Mouse (Mus musculus): ENCODE data around the gene Gm49776. TPM values are rescaled to one million over a fixed set of nuclear protein-coding genes. Genes with fewer than 3 reads are reported as not detected.

The Gm49776 gene
- polyA plus RNA-seq (2017; shearing (Covaris generic)), result not detected

DNA sequence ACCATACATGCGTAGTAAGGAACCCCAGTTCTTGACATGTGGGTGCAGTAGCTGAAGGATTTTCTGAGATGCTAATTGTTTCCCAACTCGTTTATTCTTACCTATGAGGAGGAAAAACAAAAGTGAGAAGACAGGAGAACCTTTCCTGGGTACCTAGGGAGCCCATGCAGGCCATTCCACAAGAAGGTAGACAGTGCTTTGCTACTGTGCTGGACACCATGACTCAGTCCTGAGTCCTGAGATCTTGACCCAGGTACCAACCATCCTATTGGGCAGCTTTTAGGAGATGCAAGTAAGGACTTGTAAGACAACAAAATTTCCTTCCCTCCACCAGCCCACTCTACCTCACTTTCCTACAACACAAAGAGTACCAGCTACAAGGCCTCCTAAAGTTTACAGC is at the start of gene Gm49776:
Gene Gm49776 (minus strand): TSS at position 101 of the 400 bp plus-strand sequence.

DNA sequence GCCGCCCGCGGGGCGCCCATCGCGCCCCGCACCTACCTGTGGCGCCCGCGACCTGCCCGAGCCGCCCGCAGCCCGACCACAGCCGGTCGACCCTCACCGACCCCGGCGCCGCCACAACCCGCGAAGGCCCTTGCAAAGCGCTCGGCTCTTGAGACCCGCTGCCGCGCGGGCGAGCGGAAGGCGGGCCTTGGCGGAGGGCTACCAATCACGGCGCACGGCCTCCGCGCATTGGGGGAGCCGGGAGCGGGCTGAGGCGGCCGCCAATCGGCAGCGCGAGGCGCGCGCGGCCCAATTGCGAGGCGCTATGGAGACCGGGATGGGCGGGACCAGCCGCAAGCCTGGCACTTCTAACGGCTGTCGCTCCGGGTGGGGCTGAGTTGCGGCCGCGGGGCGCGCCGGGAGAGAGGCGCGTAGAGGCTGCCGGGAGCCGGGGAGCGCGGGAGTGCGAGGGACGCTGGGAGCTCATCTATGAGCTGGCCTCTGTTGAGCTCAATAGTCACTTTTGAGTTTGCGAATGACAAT is 31.0 kb upstream of the Gm49776 start, which contains the start of gene Dgcr8:
Gene Dgcr8 (minus strand): TSS at position 180 of the 522 bp plus-strand sequence.

DNA sequence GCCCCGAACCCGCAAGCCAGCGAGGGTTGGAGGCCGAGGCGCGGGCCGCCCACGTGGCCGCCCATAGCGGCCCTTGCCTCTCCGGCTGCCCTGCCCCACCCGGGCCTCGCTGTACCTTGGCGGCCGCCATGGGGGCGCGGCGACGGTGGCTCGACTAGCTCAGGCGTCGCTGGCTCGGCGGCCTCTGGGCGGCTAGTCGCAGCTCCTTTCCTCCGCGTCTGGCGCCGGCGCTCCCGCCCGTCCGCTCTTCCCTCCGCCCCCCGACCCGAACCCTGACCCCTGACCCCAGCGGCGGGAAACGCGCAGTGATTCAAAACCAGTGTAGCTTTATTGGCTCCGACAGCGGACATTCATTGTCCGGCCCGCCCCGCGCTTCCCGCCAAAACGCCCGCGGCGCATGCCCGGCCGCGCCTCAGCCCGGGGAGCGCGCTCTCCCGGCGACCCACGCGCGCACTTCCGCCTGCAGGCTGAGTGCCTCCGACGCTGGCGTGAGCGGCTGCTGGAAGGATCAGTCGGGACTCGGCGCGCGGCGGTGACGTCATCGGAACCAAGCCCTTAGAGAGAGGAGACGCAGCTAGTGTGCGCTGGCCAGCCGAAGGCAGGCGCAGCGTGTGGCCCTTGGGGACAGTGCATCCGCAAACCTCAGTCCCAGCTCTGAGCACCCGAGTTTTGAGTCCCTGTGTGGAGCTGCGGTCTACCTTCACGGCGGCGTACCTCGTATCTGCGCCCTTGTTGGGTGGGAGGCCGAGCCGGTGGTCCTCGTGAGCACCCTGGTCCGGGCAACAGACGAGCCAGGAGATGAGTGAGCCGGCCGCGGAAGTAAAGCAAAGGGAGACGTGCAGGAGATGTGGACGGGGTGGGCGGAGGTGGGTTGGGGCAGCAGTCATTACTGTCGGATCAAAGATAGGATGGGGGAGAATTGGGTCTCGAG is 9.4 kb downstream of the Gm49776 start, which contains the start of the genes Trmt2a and Ranbp1:
Gene Trmt2a (plus strand): TSS at position 247 of the 931 bp plus-strand sequence.
Gene Ranbp1 (minus strand): TSS at position 300 of the 931 bp plus-strand sequence.

DNA sequence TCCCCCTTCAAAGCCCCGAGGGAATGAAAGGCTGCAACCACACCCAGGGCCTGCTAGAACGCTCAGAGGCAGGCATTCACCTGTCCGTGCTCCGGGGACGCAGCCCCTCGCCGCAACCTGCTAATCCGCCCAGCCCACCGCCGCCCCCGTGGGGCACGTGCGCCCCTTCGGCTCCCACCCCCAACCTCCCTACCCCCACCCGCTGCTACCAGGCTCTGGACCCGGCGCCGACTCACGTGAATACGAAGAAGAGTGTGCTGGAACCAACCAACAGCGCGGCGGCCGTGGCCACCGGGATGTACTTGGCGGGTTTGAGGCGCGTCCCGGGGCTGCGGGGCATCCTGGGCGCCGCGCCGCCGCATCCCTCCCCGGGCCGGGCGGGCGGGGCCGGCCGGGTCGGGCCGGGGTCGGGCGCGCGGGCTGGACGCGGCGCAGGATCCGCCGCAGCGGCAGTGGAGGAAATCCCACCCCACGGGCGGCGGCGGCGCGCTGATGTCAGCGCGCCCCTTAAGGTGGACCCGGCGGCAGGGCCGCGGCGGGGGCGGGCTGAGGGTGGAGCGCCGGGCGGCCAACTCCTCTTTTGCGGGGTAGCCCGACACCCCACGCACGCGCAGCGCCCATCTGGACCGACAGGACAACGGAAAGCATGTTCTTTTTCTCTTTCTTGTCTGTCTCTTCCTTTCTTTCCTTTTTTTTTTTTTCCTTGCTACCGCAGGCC is 23.3 kb downstream of the Gm49776 start, which contains the start of gene Zdhhc8:
Gene Zdhhc8 (minus strand): TSS at position 466 of the 718 bp plus-strand sequence.

DNA sequence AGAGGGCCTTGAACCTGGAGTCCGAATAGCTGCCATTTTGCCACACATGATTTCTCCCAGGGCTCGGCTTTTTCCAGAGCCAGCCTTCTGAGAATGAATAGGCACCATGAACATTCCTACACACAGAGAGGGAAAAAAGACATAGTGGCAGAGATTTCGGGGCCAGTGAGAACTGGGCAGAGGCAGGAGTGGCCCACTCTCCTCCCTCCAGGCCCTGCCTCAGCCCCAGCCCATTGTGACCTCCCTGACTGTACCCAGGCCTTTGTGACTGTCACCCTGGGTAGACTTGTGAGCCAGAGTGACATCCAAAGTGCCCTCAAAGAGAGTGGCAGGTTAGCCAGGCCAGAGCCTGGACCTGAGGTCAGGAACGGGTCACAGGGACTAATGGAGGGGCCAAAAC is 40.5 kb downstream of the Gm49776 start, which contains the start of gene Ccdc188:
Gene Ccdc188 (plus strand): TSS at position 301 of the 400 bp plus-strand sequence.

Other genes with a start within 250 kb of the Gm49776 start
- gene Dgcr6, start 205.5 kb downstream of the Gm49776 start, polyA plus RNA-seq (2017; shearing (Covaris generic)), result 8.4 TPM
- gene Prodh, start 168.1 kb downstream of the Gm49776 start, polyA plus RNA-seq (2017; shearing (Covaris generic)), result 0.40 TPM
- gene Rtn4r, start 130.7 kb downstream of the Gm49776 start, polyA plus RNA-seq (2017; shearing (Covaris generic)), result not detected
- not detected for gene Ccdc188, start 40.4 kb downstream of the Gm49776 start, polyA plus RNA-seq (2017; shearing (Covaris generic))
- 8.7 TPM for gene Zdhhc8, start 23.2 kb downstream of the Gm49776 start, polyA plus RNA-seq (2017; shearing (Covaris generic))
- 94.7 TPM for gene Trmt2a, start 9.6 kb downstream of the Gm49776 start, polyA plus RNA-seq (2017; shearing (Covaris generic))
- gene Ranbp1, start 9.6 kb downstream of the Gm49776 start, polyA plus RNA-seq (2017; shearing (Covaris generic)), result 159 TPM
- 11.0 TPM for gene Dgcr8, start 30.9 kb upstream of the Gm49776 start, polyA plus RNA-seq (2017; shearing (Covaris generic))
- 29.3 TPM for gene Tango2, start 89.8 kb upstream of the Gm49776 start, polyA plus RNA-seq (2017; shearing (Covaris generic))
- 1.4 TPM for gene Arvcf, start 89.9 kb upstream of the Gm49776 start, polyA plus RNA-seq (2017; shearing (Covaris generic))
- gene Txnrd2, start 168.1 kb upstream of the Gm49776 start, polyA plus RNA-seq (2017; shearing (Covaris generic)), result 24.8 TPM
- gene Comt, start 168.5 kb upstream of the Gm49776 start, polyA plus RNA-seq (2017; shearing (Covaris generic)), result 19.1 TPM
- 6.7 TPM for gene Gnb1l, start 240.4 kb upstream of the Gm49776 start, polyA plus RNA-seq (2017; shearing (Covaris generic))
- not detected for gene Rtl10, start 240.6 kb upstream of the Gm49776 start, polyA plus RNA-seq (2017; shearing (Covaris generic))

All from effector memory CD4-positive, alpha-beta T cell, adult 5 months (primary cell).